Mouse (Mus musculus) lung, postnatal 25 days (tissue): ENCODE results near the gene Gdpgp1.

Source experiments
- DNase-seq: peaks from one replicate; pipeline ENCODE4 v3.0.0; 2022; ENCODE audit warnings: low spot score

Gdpgp1 gene

DNA sequence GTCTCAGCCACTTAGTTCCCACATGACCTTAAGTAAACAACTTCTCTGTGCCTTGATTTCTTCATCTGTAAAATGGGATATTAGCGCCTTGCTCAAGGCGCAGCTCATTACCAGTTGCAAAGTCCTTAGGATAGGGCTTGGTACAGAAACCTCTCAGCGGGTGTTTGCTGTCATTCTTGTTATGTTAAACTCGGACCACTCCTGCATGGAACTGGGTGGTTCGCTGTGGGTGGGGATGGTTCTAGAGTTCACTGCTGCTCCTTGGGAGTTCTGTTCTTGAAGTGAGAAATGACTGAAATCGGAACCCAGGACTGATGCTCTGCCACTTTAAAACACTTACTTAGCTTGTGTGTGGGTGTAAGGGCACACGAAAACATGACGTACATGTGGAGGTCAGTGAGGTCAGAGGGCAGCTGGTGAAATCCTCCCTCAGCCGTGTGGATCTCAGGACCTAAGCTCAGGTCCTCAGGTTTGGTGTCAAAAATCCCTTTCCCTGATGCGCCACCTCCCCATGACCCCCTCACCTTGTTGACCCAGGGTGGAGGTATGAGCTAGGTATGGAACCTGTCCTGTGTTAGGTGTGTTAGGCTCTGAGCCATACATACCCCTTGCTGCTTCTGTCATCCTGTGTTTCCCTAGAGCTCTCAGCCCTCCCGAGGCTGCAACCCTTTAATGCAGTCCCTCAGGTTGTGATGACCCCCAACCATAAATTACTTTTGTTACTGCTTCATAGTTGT lies 32.6 kb upstream of the Gdpgp1 start:
- DNase-seq, result no peak

GRCm38 (mm10) chr7:80200588-80200945 lies 32.1 kb upstream of the Gdpgp1 start:
- DNase-seq, result no peak

DNA sequence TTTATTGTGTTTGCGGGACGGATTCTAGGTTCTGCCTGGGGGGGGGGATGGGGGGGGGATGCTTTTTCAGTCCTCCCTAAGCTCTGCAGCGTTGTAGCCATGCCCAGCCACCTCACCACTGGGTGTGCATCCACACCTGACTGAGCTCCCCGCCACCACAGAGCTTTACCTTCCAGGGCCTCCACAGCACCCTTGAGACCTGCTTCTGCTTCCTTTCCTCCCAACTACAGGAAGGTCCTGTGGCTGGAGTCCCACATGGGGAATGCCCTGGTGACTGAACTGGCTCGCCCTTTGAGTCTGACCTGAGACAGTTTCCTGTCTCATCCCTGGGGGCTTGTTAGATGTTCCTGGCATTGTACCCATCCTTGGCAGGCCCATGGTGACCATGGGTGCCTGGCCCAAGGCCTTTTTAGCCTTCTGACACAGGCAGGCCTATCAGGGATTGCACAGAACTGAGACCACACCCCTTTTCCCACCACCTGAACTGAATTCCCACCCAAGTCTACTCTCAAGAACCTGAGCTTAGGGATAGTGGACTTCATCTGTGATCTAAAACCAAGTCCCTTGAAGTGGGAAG lies 31.6 kb upstream of the Gdpgp1 start:
- no peak for DNase-seq

DNA sequence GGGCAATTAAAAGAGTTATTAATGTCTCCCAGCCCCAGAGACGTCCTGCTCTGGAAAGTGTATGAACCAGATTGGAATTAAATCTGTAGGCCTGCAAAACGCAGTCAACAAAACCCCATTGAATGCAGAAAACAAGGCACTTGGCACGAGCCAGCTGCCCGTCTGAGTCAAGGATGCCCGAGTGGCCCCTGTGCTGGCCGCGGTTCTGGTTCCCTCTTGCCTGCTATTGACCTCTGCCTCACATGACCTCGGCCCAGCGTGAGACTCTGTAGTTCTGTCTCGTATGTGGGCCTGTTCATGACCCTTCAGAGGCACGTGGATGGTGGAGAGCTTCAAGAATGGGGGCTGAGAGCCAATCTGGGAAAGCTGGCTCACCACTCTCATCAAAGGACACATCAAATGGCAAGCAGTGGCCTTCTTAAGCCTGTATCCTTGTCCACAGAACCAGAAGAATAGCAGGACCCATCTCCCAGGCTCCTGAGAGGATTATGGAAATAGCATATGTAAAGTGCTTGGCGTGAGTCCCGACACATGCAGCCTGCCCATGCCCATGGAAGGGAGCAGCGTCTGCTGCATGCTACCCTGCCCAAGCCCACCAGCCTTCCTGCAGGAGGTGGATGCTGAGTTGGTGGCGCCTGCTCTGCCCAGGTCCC lies 30.7 kb upstream of the Gdpgp1 start:
- DNase-seq, result no peak

- DNase-seq, result no peak
Observed at GRCm38 (mm10) chr7:80202961-80203360, 29.7 kb upstream of the Gdpgp1 start.

DNA sequence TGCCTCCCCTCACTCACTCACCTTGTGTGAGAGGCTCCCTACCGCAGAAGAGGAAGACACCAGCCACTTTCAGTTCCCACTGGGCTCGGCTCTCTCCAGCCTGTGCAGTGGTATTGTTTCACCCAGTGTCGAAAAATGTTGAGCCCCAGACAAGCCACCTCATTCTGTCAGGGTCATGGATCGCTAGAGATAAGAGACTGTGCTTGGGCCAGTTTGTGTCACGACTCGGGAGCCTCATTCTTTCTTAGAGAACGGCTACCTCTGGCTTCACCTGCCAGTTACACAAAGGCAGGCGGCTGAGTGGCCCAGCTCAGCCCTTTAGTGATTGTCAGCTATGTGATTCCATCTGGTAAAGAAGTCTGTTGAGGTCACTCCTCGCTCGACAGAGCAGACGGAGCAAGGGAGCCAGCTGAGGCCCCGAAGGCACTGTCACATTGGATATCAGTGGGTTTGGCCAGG lies 29.0 kb upstream of the Gdpgp1 start:
- DNase-seq, result no peak

DNA sequence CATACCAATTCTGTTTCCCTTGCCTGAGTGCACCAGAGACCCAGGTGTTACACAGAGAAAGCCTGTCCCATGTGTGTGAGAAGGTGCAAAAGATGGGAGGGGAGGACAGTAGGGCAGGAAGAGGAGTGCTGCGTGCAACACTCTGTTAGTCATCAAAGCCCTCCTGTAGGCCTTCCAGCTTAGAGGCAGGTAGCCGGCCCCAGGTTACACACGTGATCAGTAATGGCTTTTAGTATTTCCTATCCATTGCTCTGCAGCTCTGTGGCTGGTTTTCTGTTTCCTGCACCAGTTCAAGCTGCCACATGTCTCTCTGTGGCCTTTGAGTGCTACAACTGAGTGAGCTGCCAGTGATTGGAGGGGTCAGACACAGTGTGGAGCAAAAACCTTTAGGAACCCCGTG lies 28.3 kb upstream of the Gdpgp1 start:
- DNase-seq, result no peak

DNA sequence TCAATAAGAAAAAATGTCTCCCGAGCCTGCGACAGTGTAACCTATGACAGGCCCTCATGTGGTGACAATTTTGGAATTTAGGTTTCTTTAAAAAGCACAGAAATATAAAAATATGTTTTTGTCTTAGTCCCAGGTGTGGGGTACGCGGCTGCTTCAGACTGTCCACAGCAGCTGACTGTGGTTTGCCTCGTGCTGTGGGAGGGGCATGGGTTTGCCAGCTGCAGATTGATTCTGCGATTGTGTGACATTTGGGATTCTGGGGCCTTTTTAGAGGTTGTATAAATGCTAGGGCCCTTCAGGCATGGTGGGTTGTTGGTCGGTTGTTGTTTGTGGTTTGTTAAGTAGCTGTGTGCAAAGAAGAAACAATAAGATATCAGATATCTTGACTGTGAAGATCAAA lies 27.7 kb upstream of the Gdpgp1 start:
- DNase-seq, result no peak

GRCm38 (mm10) chr7:80205705-80206589 lies 26.7 kb upstream of the Gdpgp1 start:
- no peak for DNase-seq

DNA sequence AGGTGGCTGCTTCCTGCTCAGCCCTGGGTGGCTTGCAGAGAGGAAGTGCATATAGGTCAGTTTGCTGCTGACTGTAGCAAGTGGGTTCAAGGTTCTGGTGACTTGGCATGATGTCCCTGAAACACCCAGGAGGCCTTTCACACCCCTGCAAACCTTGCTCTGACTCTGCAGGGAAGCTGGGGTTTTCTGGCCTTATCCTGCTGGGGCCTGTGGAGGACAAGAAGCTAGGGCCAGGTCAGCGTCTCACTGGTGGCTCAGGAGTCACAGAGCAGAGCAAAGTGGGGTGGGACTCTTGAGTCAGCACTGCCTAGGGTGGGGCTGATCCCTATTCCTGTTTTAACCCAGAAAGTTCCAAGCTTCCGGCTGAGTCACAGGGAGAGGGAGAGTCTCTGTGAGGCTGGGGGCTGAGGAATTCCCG lies 25.3 kb upstream of the Gdpgp1 start:
- DNase-seq, result no peak

GRCm38 (mm10) chr7:80208026-80208642 lies 24.5 kb upstream of the Gdpgp1 start:
- peak; percentile 79 for DNase-seq

- peak; percentile 85 for DNase-seq
Observed at GRCm38 (mm10) chr7:80208738-80209430, 23.8 kb upstream of the Gdpgp1 start.

GRCm38 (mm10) chr7:80209669-80210068 lies 23.0 kb upstream of the Gdpgp1 start:
- peak; percentile 78 for DNase-seq

GRCm38 (mm10) chr7:80210982-80211381 lies 21.7 kb upstream of the Gdpgp1 start:
- DNase-seq, result no peak

- DNase-seq, result no peak
Observed at GRCm38 (mm10) chr7:80213604-80214003, 19.1 kb upstream of the Gdpgp1 start.

- no peak for DNase-seq
Observed at GRCm38 (mm10) chr7:80214459-80214858, 18.2 kb upstream of the Gdpgp1 start.

- DNase-seq, result peak; percentile 79
Observed at GRCm38 (mm10) chr7:80215398-80215797, 17.3 kb upstream of the Gdpgp1 start.

DNA sequence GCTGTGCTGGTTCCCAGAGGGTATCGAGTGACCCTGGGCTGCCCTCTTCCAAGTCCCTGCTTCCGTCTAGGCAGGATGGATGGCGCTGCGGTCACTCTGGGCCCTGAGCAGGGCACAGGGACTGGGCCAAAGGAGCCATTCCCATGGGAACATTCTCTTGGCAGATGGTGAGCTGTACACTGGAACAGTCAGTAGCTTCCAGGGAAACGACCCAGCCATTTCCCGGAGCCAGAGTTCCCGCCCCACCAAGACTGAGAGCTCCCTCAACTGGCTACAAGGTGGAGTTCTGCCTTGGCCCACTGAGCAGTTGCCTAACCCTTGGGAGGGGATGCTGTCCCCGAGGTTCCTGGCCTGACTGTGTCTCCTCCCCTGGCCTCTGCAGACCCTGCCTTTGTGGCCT lies 16.1 kb upstream of the Gdpgp1 start:
- DNase-seq, result peak; percentile 42

DNA sequence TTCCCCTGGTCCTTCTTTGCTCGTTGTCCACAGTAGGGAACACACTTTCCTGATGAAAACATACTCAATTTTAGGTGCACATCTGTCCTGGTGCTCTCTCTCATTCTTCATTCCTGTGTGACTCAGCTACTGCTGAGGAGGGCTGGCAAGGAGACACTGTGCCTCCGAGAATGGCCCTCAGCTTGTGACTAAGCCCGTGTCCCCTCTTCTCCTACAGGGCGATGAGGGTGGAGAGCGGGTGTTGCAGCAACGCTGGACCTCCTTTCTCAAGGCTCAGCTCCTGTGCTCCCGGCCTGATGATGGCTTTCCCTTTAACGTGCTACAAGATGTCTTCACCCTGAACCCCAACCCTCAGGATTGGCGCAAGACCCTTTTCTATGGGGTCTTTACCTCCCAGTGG lies 14.0 kb upstream of the Gdpgp1 start:
- no peak for DNase-seq

GRCm38 (mm10) chr7:80220237-80220797 lies 12.3 kb upstream of the Gdpgp1 start:
- DNase-seq, result no peak

DNA sequence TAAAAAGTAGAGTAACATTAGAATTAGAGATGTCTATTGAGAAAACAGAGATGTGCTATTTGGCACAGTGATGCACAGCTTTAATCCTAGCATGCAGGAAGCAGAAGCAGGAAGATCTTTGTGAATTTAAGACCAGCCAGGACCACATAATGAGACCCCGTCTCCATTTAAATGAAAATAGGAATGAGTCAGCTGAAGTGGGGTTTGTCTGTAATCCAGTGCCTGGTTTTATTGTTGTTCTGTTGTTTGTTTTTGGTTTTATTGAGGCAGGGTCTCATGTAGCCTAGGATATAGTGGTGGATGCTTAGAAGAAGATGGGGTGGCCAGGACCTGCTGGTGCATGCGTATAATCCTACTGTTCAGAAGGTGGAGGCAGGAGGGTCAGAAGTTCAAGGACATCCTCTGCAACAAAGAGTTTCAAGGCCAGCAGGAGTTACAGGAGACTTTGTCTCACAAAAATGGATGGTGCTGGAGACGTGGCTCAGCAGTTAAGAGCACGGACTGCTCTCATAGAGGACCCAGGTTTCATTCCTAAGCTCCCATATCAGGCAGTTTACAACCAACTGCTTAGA lies 11.4 kb upstream of the Gdpgp1 start:
- DNase-seq, result no peak
